In the genomic region with DNA sequence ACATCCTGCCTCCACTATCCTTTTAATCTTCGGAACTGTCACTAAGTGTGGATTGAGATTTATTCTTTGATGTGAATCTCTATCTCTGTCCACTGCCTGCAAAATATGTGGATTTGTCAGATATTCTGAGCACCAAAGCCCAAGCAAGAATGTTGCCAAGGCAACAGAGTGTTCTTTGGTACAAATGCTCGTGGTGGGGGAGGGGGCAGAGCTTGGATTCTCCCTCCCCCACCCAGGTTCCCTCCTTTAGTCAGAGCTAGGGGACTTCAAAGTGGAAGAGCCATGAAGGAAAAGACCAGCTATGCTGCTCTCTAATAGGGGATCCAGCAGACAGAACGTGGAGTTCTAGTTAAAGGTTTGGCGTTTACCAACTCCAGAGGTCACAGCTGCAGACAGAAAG, we compare ENCODE assay signal across 20 mouse cellular contexts.
DNase-seq lines count a peak whose midpoint lies in the region; ATAC-seq lines count a peak whose summit lies in the region.
"Had no signal": no experiment of that assay in that cellular context is flagged by ENCODE, and none has a peak within 500 bp of the region (broad histone marks: within the 10 kb centered on the region; RNA-seq: fewer than 3 reads in every experiment).

No protein-coding gene starts in this region.

- H3K27ac ChIP-seq in forebrain, embryonic 10.5 days, result peak overlapping the region; percentile 75
- H3K27ac ChIP-seq in forebrain, embryonic 11.5 days (ENCODE audit: low read depth, low read length), result no peak overlapping the region
- peak overlapping the region; percentile 20; the same call in 1 of the 2 replicates for H3K27ac ChIP-seq in forebrain, embryonic 16.5 days (ENCODE audit: low read length)
- H3K27ac ChIP-seq in midbrain, embryonic 16.5 days (ENCODE audit: low read length), result peak overlapping the region; percentile 62
- H3K27ac ChIP-seq: embryonic facial prominence, embryonic 15.5 days; limb, embryonic 10.5 days; liver, embryonic 14.5 days had no signal

- H3K9me3 ChIP-seq in forebrain, embryonic 10.5 days, result no peaks in the 10 kb centered on the region
- no peaks in the 10 kb centered on the region for H3K9me3 ChIP-seq in forebrain, embryonic 11.5 days (ENCODE audit: control insufficient read depth, low read length)
- no peaks in the 10 kb centered on the region for H3K9me3 ChIP-seq in forebrain, embryonic 16.5 days (ENCODE audit: control insufficient read depth, low read length)
- no peaks in the 10 kb centered on the region for H3K9me3 ChIP-seq in midbrain, embryonic 16.5 days (replicated peaks; ENCODE audit: control insufficient read depth, low read length, poor library complexity, severe bottlenecking)
- H3K9me3 ChIP-seq: embryonic facial prominence, embryonic 15.5 days; limb, embryonic 10.5 days had no signal

- H3K36me3 ChIP-seq in forebrain, embryonic 10.5 days (replicated peaks), result no peaks in the 10 kb centered on the region
- H3K36me3 ChIP-seq in forebrain, embryonic 11.5 days (ENCODE audit: control insufficient read depth, insufficient read depth, low read length), result no peaks in the 10 kb centered on the region
- no peaks in the 10 kb centered on the region for H3K36me3 ChIP-seq in forebrain, embryonic 16.5 days (ENCODE audit: control insufficient read depth, insufficient read depth)
- H3K36me3 ChIP-seq in midbrain, embryonic 16.5 days (ENCODE audit: control insufficient read depth, insufficient read depth, low read length), result no peaks in the 10 kb centered on the region
- H3K36me3 ChIP-seq: embryonic facial prominence, embryonic 15.5 days; limb, embryonic 10.5 days had no signal

- no peak overlapping the region for H3K4me2 ChIP-seq in forebrain, embryonic 11.5 days (ENCODE audit: low read depth, low read length, severe bottlenecking)
- H3K4me2 ChIP-seq in forebrain, embryonic 16.5 days (ENCODE audit: low read length), result no peak overlapping the region
- H3K4me2 ChIP-seq in midbrain, embryonic 16.5 days (ENCODE audit: low read length), result peak overlapping the region; percentile 27; the same call in 1 of the 2 replicates
- H3K4me2 ChIP-seq: embryonic facial prominence, embryonic 15.5 days had no signal

- H3K4me1 ChIP-seq in forebrain, embryonic 10.5 days, result peaks cover 62% of the 10 kb centered on the region
- peaks cover 15% of the 10 kb centered on the region for H3K4me1 ChIP-seq in forebrain, embryonic 11.5 days (replicated peaks; ENCODE audit: control insufficient read depth, insufficient read depth, low read length)
- H3K4me1 ChIP-seq in forebrain, embryonic 16.5 days (replicated peaks; ENCODE audit: control insufficient read depth, insufficient read depth, low read length), result peaks cover 52% of the 10 kb centered on the region
- H3K4me1 ChIP-seq in midbrain, embryonic 16.5 days (ENCODE audit: control insufficient read depth, insufficient read depth, low read length), result peaks cover 66% of the 10 kb centered on the region

- 61% methylated on average over 4 of the region's 4 CpGs for WGBS in forebrain, embryonic 10.5 days
- 52% methylated on average over 4 of the region's 4 CpGs for WGBS in forebrain, embryonic 11.5 days
- WGBS in forebrain, embryonic 16.5 days, result 33% methylated on average over 4 of the region's 4 CpGs
- WGBS in midbrain, embryonic 16.5 days, result 32% methylated on average over 4 of the region's 4 CpGs

- no peak overlapping the region for H3K9ac ChIP-seq in forebrain, embryonic 11.5 days (ENCODE audit: low read length)
- H3K9ac ChIP-seq in forebrain, embryonic 16.5 days (replicated peaks; ENCODE audit: low read depth, low read length), result no peak overlapping the region
- 0 out of 2 replicates have a peak overlapping the region, but pooled peaks have one; percentile 34 for H3K9ac ChIP-seq in midbrain, embryonic 16.5 days (ENCODE audit: low read depth, low read length)
- H3K9ac ChIP-seq: embryonic facial prominence, embryonic 15.5 days; liver, embryonic 14.5 days had no signal

- no peak for DNase-seq in forebrain, embryonic 10.5 days (ENCODE audit: extremely low spot score, low spot score)
- no peak for DNase-seq in forebrain, embryonic 11.5 days (ENCODE audit: low spot score)
- DNase-seq in retina, postnatal 1 day, result peak; percentile 21
- DNase-seq in retina, embryonic 14.5 days (ENCODE audit: low spot score), result no peak
- DNase-seq in urinary bladder, postnatal 10 days (ENCODE audit: low spot score), result no peak
- no peak for DNase-seq in adrenal gland, postnatal 10 days
- DNase-seq: adrenal gland, postnatal 36 days; cerebellum, adult 8-10 months; heart, adult 18-20 months; heart, postnatal 14 days; kidney, postnatal 36 days; lung, postnatal 4 days; spleen, adult 18-20 months; thymus, adult 18-20 months had no signal

- no peak overlapping the region for H3K4me3 ChIP-seq in forebrain, embryonic 10.5 days
- H3K4me3 ChIP-seq in forebrain, embryonic 11.5 days (ENCODE audit: low read depth, low read length), result no peak overlapping the region
- H3K4me3 ChIP-seq in forebrain, embryonic 16.5 days (replicated peaks; ENCODE audit: low read length), result no peak overlapping the region
- no peak overlapping the region for H3K4me3 ChIP-seq in midbrain, embryonic 16.5 days (ENCODE audit: low read depth, low read length)
- H3K4me3 ChIP-seq: embryonic facial prominence, embryonic 15.5 days; limb, embryonic 10.5 days had no signal

- no peaks in the 10 kb centered on the region for H3K27me3 ChIP-seq in forebrain, embryonic 10.5 days (ENCODE audit: poor library complexity, severe bottlenecking)
- H3K27me3 ChIP-seq in forebrain, embryonic 11.5 days (ENCODE audit: control insufficient read depth, insufficient read depth, low read length), result no peaks in the 10 kb centered on the region
- H3K27me3 ChIP-seq in forebrain, embryonic 16.5 days (replicated peaks; ENCODE audit: control insufficient read depth, insufficient read depth, low read length), result no peaks in the 10 kb centered on the region
- no peaks in the 10 kb centered on the region for H3K27me3 ChIP-seq in midbrain, embryonic 16.5 days (ENCODE audit: control insufficient read depth, insufficient read depth, low read depth, low read length)
- H3K27me3 ChIP-seq: embryonic facial prominence, embryonic 15.5 days had no signal

- no peak for ATAC-seq in forebrain, embryonic 11.5 days (replicated peaks; ENCODE audit: low FRiP score)
- no peak for ATAC-seq in forebrain, embryonic 16.5 days
- no peak for ATAC-seq in midbrain, embryonic 16.5 days
- ATAC-seq: intestine, embryonic 16.5 days had no signal
